Mouse (Mus musculus) cortical plate, adult 2 months (tissue): ENCODE measurements around the gene Gm4981.
"Not testable (repeated sequence)": the region's sequence is repeated elsewhere in the genome, so short reads cannot be mapped to it uniquely, and the experiment has no call there.

ENCODE experiments used
- CTCF ChIP-seq: fragments of 200-500 bp; IDR thresholded peaks from 2 replicates; pipeline ENCODE4 v1.5.1; 2011; ENCODE audit warnings: mild to moderate bottlenecking, control low read depth, low read length; ENCODE audit not compliant: insufficient read depth; ENCODE audit errors: extremely low read depth
- POLR2A ChIP-seq: fragments of 200-500 bp; IDR thresholded peaks from 2 replicates; pipeline ENCODE4 v1.6.1; 2011; ENCODE audit warnings: mild to moderate bottlenecking, low read length, control low read depth; ENCODE audit not compliant: insufficient read depth; ENCODE audit errors: extremely low read depth

- TF ChIP-seq POLR2A, CTCF: not testable (repeated sequence)
Measured at GRCm38 (mm10) chr10:58234985-58235384, 1.5 kb downstream of the Gm4981 start.
